Mouse (Mus musculus) left cerebral cortex, postnatal 14 days (tissue): Measurements from ENCODE around the gene Lrrc51. TPM values are rescaled to one million over a fixed set of nuclear protein-coding genes. Genes with fewer than 3 reads are reported as not detected.

ENCODE experiments used
- DNase-seq, 2 experiments: peaks; one replicate each; pipeline ENCODE4 v3.0.0; 2021 to 2022; ENCODE audit warnings: low spot score in 2 of 2, mixed read lengths in 1 of 2
- intact Hi-C: fragments of 180-260 bp; cut with DNase I; formaldehyde crosslinking; loops from one replicate; pipeline ENCODE4 v1.15.1; 2025
- long read RNA-seq, 2 experiments: library from polyadenylated mRNA; stranded (forward); transcript quantifications; one replicate each; pipeline ENCODE4 v2.0.0; 2021
- total RNA-seq, 2 experiments: library from RNA; stranded (reverse); gene quantifications; 2 replicates each; pipeline ENCODE4 v1.2.3; 2021

The Lrrc51 gene
- total RNA-seq: 1 to 10 TPM; 3.9 to 4.5 TPM
- long read RNA-seq, experiment 1, partial matches to known transcripts: 0 of 3 reads
- long read RNA-seq, experiment 1, other reads (novel, unspliced or antisense): 3 of 3 reads
- long read RNA-seq, experiment 2, partial matches to known transcripts: 1 of 5 reads
- long read RNA-seq, experiment 2, other reads (novel, unspliced or antisense): 2 of 5 reads

- intact Hi-C loops: no loop called here
- DNase-seq: peak; percentile 96 to 97
These were observed at the start of gene Lrrc51, which contains the start of gene Numa1 for GRCm38 (mm10) chr7:101933751-101934240. Gene Lrrc51 (minus strand): TSS chr7:101933895. Gene Numa1 (plus strand): TSS chr7:101934111.

GRCm38 (mm10) chr7:101982735-101983134 lies 49.0 kb upstream of the Lrrc51 start:
- no peak for DNase-seq
- intact Hi-C loops: no loop called here

DNA sequence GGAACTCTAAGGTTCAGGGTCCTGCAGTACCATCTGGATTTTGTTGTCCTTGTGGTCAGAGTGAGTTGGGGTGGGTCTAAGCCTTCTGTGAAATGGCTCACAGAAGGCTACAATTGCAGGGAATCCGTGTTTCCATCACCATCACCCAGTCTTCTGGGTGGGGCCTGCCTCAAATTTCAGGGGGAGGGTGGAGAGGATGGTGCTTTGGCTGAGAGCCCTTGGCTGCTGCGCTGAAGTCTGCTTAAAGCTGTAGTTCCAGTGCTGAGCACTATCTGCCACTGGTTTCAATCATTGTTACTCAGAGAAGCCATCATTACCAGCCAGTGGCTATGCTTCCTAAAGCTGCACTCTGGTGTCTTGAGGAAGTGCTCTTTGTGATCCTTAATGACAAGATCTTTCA lies 40.8 kb upstream of the Lrrc51 start:
- intact Hi-C loops: no loop called here

DNA sequence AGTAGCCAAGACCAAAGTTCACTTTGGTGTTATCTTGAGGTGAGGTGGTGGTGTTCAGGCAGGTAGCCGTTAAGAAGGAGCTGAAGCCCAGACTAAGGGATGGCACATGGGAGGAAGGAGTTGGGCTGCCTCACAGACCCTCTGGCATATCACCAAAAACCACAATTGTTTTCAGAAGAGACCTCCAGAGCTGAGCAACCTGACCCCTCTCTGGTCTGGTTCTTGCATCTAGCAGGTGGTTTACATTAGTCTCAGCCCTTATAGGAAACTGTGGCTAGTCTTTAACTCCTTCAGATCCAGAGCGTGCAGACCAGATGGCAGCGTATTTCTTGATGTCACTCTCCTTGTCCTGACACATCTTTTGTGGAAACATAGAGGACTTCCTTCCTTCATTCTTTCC lies 40.0 kb upstream of the Lrrc51 start:
- intact Hi-C loops: no loop called here
- no peak for DNase-seq

More for the DNA sequence above, 40.8 kb upstream of the Lrrc51 start:
- no peak for DNase-seq

DNA sequence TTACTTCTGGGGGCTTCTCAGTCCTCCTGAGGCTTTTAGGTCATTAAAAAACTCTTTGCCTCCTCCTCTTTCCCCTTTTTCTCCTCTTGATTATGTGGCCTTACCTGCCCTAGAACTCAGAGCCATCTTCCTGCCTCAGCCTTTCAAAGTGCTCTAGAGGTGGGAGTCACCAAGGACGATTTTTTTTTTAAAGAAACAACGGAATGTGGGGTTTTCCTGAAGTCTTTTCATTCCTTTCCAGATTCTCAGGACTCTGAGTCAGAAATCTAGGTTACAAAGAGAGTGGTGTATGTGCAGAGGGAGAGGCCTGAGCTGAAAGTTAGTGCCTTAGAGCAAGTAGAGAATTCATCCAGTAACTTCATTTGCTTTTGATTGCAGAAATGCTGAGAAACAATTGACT lies 38.0 kb upstream of the Lrrc51 start:
- intact Hi-C loops: no loop called here
- no peak for DNase-seq

DNA sequence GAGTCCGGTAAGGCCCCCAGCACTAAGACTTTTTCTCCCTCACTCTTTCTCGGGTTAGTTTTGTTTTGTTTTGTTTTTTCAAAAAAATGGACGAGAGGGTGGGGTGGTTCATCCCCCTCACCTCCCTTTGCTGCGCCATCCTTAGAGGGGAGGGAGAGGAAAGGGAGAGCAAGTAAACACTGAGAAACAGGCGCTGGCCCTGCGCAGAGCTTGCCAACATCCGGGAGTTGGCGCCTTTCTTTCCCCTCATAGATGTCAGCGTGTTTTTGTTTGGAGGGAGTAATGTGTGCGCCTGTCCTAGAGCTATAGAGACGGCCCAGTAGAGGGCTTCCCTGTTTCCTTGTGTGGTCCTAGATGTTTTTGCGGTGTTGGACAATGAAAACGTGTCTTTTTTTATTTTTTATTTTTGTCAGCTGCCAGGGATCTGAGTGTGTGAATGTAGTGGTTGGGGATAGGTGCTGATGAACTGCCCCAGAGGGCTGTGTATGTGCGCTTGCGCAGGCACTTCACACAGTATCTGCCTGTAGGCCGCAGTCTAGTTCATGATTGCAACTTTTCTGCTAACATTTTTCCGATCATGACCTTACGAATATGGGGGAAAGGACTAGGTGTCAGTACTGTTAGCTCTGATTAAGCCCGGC lies 37.2 kb upstream of the Lrrc51 start:
- intact Hi-C loops: no loop called here
- DNase-seq: peak; percentile 70 to 82

GRCm38 (mm10) chr7:101970429-101970775 lies 36.7 kb upstream of the Lrrc51 start:
- intact Hi-C loops: no loop called here
- DNase-seq: peak; percentile 91 to 94

GRCm38 (mm10) chr7:101969694-101970428 lies 36.2 kb upstream of the Lrrc51 start:
- intact Hi-C loops: no loop called here
- peak; percentile 80 to 81 for DNase-seq

DNA sequence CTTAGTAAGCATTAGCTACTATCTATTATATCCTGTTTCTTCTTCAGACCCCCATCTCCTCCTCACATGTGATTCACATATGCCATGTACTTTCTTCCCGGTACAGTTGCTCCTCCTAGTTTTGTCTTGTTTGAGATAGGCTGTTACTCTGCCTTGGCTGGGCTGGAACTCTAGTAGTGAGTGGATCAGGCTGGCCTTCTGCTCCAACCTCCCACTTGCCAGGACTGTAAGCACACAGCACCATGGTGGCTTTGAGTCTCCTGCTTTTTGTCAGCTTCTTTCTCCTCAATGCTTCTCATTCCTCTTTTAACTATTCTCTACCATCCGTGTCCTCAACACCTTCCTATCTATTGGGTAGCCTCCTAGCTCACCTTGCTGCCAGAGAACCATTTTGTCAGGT lies 35.1 kb upstream of the Lrrc51 start:
- DNase-seq: no peak
- intact Hi-C loops: no loop called here

- peak; percentile 29 to 43 for DNase-seq
- intact Hi-C loops: no loop called here
These were observed 33.6 kb upstream of the Lrrc51 start for GRCm38 (mm10) chr7:101967256-101967655.

GRCm38 (mm10) chr7:101965606-101966005 lies 31.9 kb upstream of the Lrrc51 start:
- intact Hi-C loops: no loop called here
- no peak for DNase-seq

- DNase-seq: no peak
- intact Hi-C loops: no loop called here
These were observed 30.9 kb upstream of the Lrrc51 start for GRCm38 (mm10) chr7:101964551-101964950.

DNA sequence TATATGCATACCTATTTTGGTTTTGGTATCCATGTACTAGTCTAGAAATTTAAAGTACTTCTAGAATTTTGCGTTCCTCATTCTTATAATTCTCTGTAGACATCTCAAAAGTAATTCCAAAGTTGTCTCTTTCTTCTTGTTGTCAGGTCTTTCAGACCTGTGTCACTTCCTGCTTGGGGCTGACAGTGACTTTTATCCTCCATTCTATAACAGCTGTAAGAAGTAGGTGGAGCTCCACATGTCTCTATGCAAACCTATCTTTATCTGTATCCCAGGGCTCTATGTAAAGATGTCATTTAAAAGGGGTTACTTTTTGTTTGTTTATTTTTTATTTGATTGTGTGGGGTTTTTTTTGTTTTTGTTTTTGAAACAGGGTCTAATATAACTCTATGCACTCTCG lies 29.9 kb upstream of the Lrrc51 start:
- DNase-seq: no peak
- intact Hi-C loops: no loop called here

- intact Hi-C loops: no loop called here
- no peak for DNase-seq
These were observed 29.1 kb upstream of the Lrrc51 start for GRCm38 (mm10) chr7:101962829-101963228.

DNA sequence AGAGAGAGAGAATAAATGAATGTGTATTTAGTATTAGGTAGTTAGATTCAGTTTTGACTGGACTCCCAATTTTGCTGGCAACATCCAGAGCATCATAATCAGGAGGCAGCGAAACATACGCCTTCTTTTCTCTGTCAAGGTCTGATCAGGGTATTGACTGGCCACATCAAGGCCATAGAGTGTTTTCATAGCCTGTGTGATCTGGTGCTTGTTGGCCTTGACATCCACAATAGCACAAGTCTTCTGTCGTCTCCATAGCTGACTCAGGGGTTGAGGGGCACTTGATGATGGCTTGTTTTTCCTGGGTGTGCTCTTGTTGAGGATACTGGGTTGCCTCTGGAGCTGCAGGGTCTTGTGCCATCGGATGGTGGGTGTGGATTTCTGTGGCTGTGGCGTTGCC lies 23.2 kb upstream of the Lrrc51 start:
- intact Hi-C loops: no loop called here
- no peak for DNase-seq

GRCm38 (mm10) chr7:101956481-101956880 lies 22.8 kb upstream of the Lrrc51 start:
- DNase-seq: no peak
- intact Hi-C loops: no loop called here

DNA sequence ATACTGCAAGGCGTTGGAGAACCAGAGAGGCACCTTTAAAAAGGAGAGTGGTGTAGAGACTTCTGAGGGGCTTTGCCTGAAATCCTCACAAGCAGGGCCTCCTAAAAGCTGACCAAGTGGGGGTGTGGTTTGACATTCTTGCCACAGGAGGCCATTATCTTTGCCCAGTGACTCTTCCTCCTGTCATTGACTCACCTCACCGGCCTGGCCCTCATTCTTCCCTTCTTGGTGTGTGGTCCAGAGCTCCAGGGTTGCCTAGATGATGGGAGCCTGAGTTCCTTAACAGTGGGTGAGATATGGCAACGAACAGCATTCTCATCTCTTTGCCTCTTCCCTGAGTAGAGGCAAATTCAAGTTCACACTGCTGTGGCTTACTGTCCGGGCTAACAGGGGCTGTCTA lies 22.2 kb upstream of the Lrrc51 start:
- no peak for DNase-seq
- intact Hi-C loops: no loop called here

DNA sequence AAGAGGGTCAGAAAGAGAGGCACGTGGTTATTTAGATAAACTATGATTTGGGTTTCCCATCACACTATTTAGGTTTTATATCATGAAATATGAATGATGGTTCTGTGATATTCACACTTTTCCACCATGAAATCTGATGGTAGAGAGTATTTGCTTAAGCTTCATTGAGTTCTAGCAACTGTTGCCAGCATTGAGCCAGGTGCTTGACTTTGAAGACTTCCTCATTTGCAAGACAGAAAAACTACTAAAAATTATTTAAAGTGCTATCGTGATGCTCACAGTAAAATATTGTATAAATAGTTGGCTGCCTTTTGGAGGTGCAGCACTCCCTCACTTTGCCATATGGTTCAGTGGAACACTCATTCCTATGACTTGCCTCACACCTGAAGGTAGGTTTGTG lies 21.6 kb upstream of the Lrrc51 start:
- no peak for DNase-seq
- intact Hi-C loops: no loop called here

DNA sequence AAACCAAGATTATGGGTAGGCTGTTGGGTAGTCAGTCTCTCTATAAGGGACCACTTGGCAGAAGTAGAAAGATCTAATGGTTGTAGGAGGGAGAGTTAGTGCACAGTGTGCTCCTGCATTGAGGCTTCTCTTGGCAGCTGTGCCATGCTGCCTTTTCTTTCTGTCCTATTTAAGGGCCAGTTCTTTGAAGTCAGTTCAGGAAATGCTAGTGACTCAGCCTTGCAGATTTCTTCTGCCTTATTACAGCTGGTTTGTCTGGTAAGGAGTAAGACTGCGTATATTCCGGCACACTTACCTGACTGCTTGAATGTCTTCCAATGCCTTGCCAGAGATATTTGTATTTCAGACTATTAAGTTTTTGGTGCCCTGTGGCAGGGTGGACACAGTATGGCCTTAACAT lies 20.5 kb upstream of the Lrrc51 start:
- intact Hi-C loops: no loop called here
- DNase-seq: no peak

DNA sequence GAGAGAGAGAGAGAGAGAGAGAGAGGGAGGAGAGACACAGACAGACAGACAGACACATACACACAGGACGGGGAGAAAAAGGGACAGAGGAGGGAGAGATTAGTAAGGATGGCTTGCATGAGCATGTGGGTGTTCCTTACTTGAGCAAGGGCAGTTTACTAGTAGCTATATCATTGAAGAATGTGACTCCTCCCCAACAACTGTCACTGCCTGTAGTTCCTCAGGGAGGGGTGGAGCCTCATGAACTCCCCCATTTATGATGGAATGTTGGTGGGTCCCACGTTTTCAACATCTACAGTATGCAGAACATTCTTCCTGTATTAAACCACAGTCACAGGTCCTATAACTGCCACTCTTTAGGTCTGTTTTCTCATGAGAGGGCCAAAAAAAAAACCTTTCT lies 18.4 kb upstream of the Lrrc51 start:
- no peak for DNase-seq
- intact Hi-C loops: no loop called here

- DNase-seq: no peak
- intact Hi-C loops: no loop called here
These were observed 18.0 kb upstream of the Lrrc51 start for GRCm38 (mm10) chr7:101951648-101952047.
